Mouse (Mus musculus) spleen, postnatal 10 days (tissue): Measurements from ENCODE around the gene Pawr.
A peak's percentile ranks its signal among the peaks of the same experiment; 100 is the strongest.

Experiments used
- DNase-seq, 2 experiments: peaks; one replicate each; pipeline ENCODE4 v3.0.0; 2021 to 2022; ENCODE audit warnings: low spot score in 2 of 2

Gene Pawr

GRCm38 (mm10) chr10:108331784-108332561 is at the start of gene Pawr:
Gene Pawr (plus strand): TSS chr10:108332121.
- DNase-seq, result peak; percentile 7 to 37

GRCm38 (mm10) chr10:108282351-108282750 is 49.6 kb upstream of the Pawr start:
- no peak for DNase-seq

GRCm38 (mm10) chr10:108283418-108283817 is 48.5 kb upstream of the Pawr start:
- DNase-seq, result no peak

- DNase-seq, result no peak
Observed at GRCm38 (mm10) chr10:108283837-108284236, 48.1 kb upstream of the Pawr start.

GRCm38 (mm10) chr10:108284445-108284844 is 47.5 kb upstream of the Pawr start:
- DNase-seq, result no peak

- no peak for DNase-seq
Observed at GRCm38 (mm10) chr10:108284977-108285376, 46.9 kb upstream of the Pawr start.

- no peak for DNase-seq
Observed at GRCm38 (mm10) chr10:108286658-108287437, 45.1 kb upstream of the Pawr start.

GRCm38 (mm10) chr10:108287438-108287801 is 44.5 kb upstream of the Pawr start:
- DNase-seq, result no peak

GRCm38 (mm10) chr10:108290046-108290445 is 41.9 kb upstream of the Pawr start:
- DNase-seq, result no peak

- no peak for DNase-seq
Observed at GRCm38 (mm10) chr10:108291688-108292471, 40.0 kb upstream of the Pawr start.

- no peak for DNase-seq
Observed at GRCm38 (mm10) chr10:108292651-108293050, 39.3 kb upstream of the Pawr start.

GRCm38 (mm10) chr10:108293620-108294195 is 38.2 kb upstream of the Pawr start:
- no peak for DNase-seq

- no peak for DNase-seq
Observed at GRCm38 (mm10) chr10:108294766-108295165, 37.2 kb upstream of the Pawr start.

GRCm38 (mm10) chr10:108296446-108296845 is 35.5 kb upstream of the Pawr start:
- no peak for DNase-seq

GRCm38 (mm10) chr10:108298261-108298660 is 33.7 kb upstream of the Pawr start:
- no peak for DNase-seq

- DNase-seq, result no peak
Observed at GRCm38 (mm10) chr10:108298841-108299545, 32.9 kb upstream of the Pawr start.

GRCm38 (mm10) chr10:108299828-108300227 is 32.1 kb upstream of the Pawr start:
- no peak for DNase-seq

GRCm38 (mm10) chr10:108300843-108301242 is 31.1 kb upstream of the Pawr start:
- peak; percentile 20 to 81 for DNase-seq

GRCm38 (mm10) chr10:108307772-108308171 is 24.1 kb upstream of the Pawr start:
- no peak for DNase-seq

GRCm38 (mm10) chr10:108310195-108310594 is 21.7 kb upstream of the Pawr start:
- no peak for DNase-seq

GRCm38 (mm10) chr10:108311396-108311795 is 20.5 kb upstream of the Pawr start:
- DNase-seq, result no peak
